Mouse (Mus musculus) frontal cortex, postnatal 36 days (tissue): ENCODE data around the gene Ddah1.
"Not testable (repeated sequence)": the region's sequence is repeated elsewhere in the genome, so short reads cannot be mapped to it uniquely, and the experiment has no call there.

Experiments used
- DNase-seq, 2 experiments: peaks; one replicate each; pipeline ENCODE4 v3.0.0; 2022; ENCODE audit warnings: low spot score in 2 of 2

The Ddah1 gene

DNA sequence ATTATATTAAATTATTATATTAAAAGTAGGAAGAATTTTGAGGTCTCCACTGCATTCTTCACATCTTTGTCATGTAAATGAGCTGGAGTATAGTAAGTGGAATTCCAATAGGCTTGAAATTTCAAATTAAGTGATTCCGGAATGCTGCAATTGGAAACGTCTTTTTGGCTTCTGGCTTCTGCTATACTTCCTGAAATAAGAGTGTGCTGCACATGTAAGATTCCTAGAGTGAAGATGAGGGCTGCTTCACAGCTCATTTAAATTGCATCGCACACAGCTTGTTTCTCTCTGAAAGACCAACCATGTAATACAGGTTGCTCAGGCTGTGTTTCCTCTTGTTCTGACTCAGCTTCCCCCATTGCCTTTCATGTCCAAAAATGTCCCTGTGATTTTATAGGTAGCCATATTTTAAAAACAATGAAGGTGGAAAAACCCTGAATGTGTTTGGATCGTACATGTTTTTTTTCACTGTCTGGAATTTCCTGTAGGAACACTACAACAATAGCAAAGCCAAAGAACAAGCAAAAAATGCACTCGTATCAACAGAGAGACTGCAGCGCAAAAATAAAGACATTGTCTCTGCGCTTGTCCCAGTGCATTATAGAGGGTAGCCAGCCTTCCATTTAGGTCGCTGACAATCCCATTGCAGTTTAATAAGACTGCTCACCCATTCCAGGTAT lies 105.7 kb downstream of the Ddah1 start:
- DNase-seq = no peak

DNA sequence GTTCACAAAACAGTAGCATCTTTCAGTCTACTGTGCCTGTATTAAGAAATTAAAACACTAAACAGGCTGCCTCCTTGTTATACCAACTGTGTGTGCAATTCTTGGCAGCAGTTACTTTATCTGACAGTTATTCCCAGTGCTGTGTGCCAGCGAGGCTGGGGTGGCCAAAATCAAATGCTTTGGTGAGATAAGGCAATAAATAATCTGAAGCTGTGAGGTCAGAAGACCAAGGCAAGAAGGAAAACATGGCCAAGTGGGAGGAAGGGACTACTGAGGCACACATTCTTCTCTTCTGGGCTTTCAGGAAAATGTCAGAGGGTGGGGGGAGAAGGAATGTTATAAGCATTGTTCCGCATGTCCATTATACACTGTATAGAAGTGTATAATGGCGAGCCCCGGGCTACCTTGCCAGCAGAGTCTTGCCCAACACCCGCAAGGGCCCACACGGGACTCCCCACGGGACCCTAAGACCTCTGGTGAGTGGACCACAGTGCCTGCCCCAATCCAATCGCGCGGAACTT lies 106.3 kb downstream of the Ddah1 start:
- DNase-seq = no peak

DNA sequence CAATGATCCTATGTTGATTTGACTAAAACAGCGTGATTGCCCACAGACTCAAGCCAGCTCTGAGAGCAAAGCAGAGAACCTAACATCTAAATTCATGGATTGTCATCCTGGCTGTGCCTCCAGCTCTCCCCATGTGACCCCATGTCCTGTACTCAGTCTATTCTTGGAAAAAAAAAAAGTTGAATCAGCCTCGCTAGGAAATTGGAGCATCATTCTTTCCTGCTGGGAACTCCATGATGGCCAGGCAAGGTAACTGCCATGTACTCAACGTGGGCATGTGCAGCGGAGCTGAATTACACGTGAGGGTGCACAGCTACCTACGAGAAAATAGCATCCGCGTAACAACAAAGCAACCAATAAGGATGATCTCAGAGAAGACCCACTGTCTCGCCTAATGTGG lies 114.2 kb downstream of the Ddah1 start:
- DNase-seq = no peak

DNA sequence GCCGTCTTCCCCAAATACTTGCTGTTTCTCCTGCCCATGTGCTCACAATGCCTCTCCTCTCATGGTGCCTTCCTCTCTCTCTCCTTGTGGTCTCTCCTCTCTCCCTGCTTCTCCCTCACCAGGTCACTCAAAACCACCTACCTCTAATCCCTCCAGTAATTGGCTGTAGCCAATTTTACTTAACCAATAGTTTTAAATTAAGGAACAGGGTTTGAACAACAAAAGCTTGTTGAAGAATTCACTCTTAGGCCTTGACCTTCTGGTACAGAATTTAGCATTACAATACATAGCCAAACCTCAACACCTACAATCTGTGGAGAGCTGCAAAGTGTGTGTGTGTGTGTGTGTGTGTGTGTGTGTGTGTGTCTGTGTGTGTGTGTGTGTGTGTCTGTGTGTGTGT lies 114.8 kb downstream of the Ddah1 start:
- DNase-seq = no peak

DNA sequence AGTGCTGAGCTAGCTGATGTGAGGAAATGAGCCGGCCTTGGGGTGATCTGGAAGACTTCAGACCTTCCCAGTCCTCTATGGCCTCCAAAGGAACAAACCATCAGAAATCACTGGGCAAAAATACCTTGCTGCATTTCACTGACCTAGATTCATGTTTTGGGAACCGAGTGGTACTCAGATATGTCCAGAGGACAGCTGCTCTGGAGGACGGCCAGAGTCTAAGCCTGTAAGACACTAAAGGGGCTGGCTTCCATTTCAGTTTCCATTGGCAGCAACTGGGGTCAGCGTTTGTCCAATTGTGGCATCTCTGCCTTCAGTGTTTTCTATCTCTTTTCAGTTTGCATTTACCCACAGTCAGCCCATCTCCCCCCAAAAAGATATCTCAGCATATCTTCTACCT lies 115.7 kb downstream of the Ddah1 start:
- DNase-seq = no peak

DNA sequence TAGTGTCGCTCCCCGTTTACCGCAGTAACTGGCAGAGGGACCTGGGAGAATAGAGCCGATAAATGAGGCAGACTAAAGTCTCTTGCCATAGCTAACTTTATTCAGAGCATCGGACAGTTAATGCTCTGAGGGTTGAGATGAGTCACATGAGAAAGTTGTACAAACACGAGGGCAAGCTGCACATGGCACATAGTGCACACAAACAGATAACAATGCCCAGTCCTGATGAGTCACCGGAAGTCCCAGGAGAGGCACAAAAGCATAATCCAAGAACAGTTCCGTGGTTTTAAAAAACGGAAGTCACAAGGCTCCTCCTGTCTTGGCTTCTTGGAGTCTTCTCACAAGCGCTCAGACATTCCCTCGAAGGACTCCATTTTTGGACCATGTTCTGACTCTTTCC lies 117.6 kb downstream of the Ddah1 start:
- no peak for DNase-seq

DNA sequence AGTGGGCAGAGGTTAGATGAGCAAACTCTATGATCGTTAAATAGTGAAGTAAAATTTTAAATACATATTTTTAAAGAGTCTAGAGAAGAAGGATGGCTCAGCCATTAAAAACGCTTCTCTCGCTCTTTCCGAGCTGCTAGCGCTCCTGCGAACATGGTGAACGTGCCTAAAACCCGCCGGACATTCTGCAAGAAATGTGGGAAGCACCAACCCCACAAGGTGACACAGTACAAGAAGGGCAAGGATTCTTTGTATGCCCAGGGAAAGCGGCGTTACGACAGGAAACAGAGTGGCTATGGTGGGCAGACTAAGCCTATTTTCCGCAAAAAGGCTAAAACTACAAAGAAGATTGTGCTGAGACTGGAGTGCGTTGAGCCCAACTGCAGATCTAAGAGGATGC lies 120.4 kb downstream of the Ddah1 start:
- DNase-seq = not testable (repeated sequence)

DNA sequence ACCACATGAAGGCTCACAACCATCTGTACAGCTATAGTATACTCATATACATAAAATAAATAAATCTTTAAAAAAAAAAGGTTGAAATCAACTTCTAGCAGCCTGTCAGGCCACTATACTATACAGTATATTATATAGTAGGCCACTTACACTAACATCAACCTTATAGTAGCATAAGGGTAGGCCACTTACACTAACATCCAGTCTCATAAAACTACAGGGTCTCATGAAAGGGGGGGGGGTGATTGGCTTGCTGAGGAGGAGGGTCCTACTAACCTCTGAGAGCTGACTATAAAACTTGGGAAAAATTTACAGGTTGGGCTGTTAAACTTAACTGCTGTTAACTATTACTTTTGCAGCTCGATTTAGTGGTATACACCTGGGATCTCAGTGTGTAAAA lies 121.9 kb downstream of the Ddah1 start:
- DNase-seq = no peak

DNA sequence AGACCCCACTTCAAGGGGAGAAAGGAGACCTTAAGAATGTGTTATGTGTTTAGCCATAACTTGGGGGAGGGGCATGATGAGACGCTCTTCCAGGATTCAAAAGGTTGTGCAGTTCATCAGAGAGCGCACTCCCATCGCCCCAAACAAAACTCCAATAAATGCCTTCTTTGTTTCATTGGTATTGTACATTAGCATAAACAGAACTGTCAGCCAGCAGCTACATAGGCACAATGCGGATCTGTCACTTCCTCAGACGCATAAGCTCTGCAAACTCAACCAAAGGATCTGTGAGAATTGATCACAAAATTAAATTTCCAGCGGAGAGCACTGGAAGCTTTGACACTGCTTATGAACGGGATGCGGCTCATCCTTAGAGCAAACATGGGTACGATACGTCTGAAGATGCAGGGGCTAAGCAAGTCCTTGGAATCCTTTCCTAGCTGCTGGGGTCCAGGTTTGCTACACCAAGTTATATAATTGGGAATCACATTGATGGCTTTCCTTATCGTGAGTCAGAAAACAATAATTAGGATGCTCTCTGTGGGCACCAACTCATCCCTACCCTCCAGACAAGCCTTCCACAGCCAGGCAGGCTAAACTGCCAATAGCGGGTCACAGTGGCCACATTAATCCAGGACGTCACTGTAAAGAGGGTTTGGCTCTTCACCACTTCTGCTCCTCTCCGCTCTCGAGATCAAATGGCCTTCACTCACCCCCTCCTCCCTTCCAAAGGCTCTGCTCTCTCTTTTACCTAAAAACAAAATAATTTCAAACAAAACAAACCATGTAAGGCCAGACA lies 123.8 kb downstream of the Ddah1 start:
- no peak for DNase-seq

DNA sequence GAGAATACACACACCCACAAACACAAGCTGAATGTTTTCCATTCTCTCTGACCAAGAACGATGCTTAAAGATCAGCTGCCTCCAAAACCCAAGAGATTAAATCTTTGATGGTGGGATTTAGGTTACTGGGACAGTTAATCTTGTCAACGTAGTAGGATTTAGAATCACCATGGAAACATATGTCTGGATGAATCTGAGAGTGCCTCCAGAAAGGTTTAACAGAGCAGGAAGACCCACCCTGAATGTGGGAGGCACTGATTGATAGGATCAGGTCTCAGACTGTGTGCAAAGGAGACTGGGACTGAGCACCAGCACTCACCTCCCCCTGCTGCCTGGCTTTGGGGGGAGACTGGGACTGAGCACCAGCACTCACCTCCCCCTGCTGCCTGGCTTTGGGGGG lies 124.8 kb downstream of the Ddah1 start:
- DNase-seq = no peak

DNA sequence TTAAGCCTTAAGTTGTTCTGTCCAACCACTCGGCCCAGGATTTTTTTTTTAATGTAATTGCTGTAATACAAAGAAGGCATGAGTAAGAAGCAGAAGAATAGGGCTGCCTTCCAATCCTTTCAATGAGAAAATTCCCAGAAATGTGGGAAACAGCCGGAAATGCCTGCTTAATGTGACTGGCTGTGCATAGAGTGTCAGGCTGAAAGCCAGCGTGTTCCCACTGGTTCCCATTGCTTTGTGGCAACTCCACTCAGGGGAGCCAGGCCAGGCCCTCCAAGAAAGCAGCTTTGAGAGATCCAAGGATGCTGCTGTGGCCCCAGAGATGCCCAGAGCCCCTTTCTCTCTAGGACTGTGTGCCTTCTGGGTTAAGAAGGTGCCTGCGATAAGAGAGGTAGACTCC lies 126.9 kb downstream of the Ddah1 start:
- DNase-seq = peak; percentile 15 to 45

DNA sequence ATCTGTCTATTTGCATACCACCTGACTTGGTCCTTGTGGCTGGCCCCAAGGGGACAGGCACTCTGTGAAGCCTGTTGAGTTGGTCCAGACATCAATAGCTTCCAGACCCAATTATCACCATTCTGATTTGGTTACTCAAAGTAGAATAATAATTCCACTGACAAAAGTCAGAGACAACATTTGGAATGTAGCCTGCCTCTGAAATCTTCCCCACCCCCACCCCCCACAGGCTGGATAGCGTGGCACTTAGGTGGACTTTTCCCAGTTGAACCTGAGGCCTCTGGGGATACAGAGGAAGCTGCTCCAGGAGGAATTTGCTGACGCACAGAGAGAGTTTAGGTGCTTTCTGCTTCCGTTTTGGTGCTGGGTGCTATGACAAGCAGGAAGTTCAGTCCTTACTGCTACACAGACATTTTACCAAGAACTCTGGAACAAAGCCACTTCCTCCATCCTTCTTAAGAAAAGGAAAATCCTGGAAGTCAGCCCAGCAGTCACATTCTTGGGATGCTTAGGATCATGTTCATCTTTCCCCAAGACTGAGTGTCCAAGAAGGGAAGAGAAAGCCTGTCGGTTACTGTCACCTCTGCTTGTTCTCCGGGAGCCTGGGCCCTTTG lies 127.5 kb downstream of the Ddah1 start:
- no peak for DNase-seq

DNA sequence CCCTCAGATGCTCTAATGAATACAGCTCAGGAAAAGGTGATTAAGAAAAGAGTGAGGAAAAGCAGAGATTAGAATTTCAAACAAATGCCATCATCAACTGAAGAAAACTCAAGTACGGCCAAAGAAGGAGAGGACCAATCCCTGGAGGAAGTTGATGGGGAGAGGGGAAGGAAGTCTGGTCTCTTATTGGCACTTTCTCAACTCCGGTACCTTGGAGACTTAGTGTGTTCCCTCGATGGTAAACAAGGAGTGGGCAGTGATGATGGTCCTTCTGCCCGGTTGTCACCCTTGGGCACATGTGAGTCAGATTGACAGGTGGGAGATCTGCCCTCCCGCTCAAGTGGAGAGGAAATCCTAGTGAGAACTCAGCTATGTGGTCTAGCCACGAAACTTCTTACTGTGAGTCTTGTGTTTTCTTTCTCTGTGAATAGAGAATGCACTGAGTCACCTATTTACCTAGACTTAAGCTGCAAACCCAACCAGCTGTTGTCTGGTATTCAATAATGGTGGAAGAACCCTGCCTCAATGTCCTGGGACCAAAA lies 129.0 kb downstream of the Ddah1 start:
- DNase-seq = no peak

DNA sequence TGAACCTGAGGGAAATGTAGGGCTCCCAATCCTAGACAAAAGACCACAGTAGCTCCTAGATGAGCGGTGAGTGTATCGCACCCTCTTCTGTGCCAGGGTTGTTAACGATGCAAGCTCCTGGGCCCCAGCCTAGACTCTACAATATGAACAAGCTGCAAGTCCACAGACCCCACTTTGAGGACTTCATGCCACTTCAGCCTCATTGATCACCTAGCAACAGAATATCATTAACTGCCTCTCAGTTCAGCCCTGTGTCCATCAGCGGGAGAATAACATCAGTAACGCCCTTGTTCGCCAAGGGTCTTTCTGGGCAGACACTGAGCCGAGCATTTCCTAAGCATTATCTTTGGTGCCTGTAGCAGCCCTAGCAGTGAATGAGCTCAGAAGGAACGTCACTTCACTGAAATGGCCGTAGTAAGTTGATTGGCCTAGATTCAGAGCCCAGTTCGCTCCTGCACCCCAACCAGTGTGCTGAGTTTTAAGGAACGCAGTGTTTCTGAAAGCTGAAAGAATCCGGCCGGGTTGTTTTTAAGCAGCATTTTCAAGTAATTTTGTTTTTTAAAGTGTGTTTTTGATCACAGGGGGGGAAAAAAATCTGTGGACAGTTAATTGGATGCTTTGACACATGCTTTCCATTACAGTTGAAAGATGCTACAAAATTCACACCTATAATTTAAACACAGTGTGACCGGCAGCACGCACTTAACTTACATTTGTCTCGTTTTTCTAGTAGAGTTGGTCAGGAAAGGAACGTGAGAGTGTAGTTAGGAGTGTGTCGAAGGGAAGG lies 132.1 kb downstream of the Ddah1 start:
- peak in 1 of 2 experiments; percentile 41 for DNase-seq

DNA sequence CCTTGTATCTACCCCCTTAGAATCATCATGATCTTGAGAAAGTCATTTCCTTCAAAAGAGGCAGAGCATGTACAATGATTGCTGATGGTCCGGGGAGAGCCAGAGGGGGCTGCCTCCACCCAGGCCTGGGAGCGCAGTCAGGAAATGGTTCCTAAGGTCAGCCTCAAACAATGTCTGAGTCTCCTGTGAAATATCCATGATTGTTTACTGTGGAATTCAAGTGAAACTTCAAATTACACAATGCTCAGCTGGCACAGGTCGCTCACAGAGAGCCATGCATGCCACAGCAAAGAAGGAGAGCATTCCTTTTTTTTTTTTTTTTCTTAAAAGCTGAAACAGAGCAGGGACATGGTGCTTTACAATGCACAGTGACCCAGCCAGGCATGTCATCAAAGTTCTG lies 134.0 kb downstream of the Ddah1 start:
- no peak for DNase-seq

DNA sequence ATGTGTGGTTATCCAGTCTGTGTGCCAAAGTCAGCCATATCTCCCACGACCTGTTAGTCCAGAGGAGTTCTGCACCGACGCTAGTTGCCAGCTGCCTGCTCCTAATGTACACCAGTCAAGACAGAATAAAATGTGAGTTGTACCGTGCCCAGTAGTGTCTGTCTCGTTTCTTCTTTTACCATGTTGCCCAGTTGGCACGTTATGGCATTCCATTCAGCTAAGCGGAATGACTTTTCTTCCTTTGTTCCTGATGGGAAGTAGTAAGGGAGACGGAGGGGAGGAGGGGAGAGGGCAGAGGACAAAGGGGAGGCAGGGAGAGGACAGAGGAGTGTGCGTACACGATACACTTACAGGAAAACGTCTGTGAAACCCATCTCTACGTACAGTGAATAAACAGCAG lies 135.7 kb downstream of the Ddah1 start:
- no peak for DNase-seq

DNA sequence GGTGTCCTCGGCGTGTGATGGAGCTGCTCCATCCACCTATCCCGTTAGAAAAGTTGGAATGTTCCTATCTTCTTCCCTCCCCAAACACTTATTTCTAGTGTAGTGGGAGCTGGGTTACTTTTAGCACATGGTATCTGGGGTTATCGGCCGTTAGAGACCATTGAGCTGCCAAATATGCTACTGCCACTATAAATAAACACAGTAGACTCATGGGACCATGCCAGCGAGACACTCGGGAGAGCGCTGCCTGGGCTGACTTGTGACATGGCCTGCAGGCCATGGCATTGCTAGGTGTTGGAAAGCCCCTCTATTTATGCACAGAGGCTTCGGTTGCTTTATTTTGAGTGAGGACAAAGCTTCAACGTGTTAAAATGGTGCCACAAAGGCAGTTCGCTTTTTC lies 139.3 kb downstream of the Ddah1 start:
- DNase-seq = no peak

DNA sequence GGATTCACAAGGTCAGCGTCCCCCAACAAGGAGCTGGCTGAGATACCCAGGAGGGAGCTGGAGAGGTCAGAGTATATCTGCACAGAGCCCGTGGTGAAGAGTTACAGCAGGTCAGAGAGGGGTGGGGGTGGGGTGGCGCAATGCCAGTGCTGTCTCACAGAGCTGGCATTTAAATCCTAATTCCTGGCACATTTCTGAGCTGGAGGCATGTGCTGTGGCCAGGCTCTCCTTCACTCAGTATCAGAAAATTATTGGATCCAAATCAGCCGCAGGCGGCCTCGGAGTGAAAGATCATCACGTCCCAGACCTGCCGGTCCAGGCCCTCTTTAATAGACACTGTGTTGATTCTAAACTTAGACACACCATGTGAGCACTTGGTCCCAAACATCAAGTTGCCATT lies 141.4 kb downstream of the Ddah1 start:
- no peak for DNase-seq

DNA sequence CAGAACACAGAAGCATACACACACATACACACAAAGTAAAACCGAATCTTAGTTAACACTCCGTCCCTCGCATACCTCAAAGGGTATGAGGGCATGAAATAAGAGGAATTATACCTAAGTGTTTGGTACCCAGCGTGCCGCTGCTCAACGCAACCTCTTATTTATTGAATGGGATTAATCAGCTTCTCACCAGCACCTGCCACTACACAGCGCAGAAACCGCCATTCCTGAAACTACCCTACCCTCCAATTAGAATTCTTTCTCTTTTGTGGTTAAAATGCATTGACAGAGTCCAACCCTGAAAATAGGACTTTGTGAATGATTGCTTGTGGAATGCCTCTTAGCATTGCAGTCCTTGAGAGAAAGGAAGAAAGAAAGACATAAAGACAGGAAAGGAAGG lies 145.1 kb downstream of the Ddah1 start:
- no peak for DNase-seq

DNA sequence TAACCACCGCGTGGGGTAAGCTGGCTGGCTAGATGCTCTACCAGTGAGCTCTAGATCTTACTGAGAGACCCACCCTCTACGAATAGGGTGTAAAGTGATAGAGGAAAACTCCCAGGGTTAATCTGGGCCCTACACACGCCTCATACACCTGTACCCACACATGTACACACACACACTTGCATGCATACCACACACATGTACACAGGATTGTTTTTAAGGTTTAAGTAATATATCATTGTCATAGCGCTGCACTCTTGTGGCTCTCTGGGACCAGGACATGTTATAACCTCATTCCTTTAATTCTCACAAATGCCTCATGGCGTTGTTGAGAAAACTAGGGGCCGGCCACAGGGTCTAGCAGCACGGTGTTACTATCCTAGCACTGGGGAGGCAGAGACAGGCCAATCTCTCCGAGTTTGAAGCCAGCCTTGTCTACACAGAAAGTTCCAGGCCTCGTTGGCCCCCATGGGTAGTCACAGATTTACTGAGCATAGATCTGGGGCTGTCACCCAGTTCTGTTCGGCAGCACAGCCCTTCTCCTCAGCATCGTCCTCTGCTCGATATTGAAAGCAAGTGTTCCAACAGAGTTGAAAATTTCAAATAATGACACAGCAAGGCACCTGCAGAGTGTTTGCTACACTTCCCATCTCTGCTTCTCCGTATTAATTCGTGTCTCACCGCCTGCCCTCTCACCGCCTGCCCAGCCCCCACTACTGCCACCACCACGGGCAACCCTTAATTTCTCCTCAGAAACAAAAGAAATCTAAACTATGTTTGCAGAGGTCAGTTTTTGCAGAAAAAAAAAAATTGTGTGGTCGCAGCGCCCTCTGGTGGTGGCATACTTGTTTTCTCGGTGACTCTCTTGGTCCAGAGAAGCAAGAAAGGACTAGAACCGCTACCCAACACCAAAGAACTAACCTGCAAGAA lies 146.6 kb downstream of the Ddah1 start:
- peak; percentile 72 to 75 for DNase-seq

DNA sequence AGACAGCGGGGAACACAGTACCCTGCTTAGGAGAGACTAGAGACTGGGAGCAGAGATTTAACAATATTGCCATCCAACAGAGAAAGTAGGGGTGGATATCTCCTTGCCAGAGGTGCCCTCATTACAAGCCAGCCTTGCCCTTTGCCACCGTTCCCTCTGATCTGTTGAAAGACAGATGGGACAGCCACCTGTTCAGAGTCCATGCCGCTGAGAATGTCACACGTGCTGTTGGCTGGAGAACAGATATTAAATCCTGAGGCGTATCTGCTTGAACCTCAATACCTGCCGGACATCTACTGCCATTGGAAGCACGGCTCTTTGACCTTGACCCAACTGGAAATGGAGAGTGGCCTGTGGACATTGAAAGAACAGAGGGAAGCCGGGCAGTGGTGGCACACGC lies 148.1 kb downstream of the Ddah1 start:
- DNase-seq = no peak
